Mouse (Mus musculus) cerebellum, adult 18-20 months (tissue): ENCODE results near the gene Itgb5.
A peak's percentile ranks its signal among the peaks of the same experiment; 100 is the strongest.

Experiments
- DNase-seq, 2 experiments: peaks; one replicate each; pipeline ENCODE4 v3.0.0; 2021

Gene Itgb5

DNA sequence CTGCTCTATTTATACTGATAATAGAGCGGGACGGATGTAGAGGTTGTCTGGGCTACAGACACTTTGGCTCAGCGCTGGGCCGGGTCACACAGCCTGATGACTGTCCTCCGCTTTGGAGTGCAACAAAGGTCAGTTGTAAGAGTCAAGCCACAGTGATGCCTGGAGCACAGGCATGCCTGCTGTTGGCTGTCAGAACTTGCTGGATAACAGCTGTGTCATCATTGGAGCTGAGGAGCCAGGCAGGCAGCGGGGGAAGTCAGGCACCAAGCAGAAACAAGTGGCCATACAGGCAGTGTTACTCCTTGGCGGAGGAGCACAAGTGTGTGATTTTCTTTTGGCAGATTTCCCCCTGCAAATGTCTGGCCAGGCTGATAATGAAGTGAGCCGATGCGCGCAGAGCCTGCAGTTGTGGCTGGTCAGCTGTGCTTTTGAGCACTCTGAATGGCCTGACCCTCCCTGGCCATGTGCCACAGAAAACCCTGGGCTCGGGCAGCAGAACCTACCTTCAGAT, 111.9 kb downstream of the Itgb5 start:
- DNase-seq = peak; percentile 41 to 43

- DNase-seq = no peak
Observed at GRCm38 (mm10) chr16:33942341-33942740, 112.9 kb downstream of the Itgb5 start.

DNA sequence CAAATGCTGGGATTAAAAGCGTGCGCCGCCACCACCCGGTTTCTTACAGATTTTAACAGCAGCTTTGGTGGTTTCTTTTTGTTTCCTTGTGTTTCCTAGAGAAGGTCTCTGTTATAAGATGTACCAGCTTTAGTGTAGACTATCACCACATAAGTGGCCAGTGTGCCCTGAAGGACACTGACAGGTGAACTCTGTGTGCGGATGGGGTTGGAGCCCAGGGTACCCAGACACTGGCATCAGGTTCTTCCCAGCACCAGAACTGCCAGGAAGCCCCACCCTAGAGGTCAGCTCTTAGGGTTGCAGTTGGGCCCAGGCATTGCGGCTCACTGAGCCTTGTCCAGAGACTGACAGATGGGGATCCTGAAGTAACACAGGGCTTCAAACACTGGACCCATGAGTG, 113.9 kb downstream of the Itgb5 start:
- DNase-seq = no peak

GRCm38 (mm10) chr16:33944126-33944525, 114.7 kb downstream of the Itgb5 start:
- DNase-seq = peak; percentile 43 to 56

DNA sequence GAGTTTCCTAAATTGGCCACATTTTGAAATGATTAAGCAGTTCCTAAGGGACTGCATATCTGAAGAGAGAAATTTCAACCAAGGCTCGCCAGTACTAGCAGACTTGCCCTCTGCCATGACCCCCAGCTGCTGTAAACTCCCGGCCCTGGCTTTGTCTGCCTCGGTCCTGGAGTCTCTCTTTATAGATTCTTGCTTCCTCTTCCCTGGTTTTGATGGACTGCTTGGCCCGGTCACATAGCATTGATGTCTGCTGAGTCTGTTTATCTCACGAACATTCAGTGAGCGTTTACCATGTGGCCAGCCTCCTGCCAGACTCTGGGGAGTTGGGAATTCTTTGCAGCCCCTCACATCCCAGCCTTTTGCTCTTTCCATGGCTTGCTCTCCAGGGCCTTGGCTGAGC, 115.3 kb downstream of the Itgb5 start:
- no peak for DNase-seq

DNA sequence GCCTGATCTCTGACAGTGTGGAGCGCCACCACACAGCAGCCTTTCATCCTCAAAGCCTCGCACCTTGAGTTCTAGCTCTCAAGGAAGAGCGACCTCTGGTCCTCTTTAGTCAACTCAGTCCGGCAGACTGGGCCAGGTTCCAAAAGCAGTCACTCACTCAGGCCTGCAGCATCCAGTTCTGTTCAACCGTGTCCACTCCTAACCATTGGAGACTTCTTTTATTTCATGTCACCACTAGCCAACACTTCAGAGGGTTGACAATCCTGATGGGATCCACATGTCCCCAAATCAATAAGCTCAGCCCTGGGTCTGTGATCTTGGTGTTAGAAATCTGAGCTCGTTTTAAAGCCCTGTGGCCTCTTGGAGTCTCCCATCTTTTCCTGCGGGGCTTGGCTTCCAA, 116.6 kb downstream of the Itgb5 start:
- no peak for DNase-seq

GRCm38 (mm10) chr16:33947664-33948571, 118.5 kb downstream of the Itgb5 start:
- peak; percentile 34 to 42 for DNase-seq

DNA sequence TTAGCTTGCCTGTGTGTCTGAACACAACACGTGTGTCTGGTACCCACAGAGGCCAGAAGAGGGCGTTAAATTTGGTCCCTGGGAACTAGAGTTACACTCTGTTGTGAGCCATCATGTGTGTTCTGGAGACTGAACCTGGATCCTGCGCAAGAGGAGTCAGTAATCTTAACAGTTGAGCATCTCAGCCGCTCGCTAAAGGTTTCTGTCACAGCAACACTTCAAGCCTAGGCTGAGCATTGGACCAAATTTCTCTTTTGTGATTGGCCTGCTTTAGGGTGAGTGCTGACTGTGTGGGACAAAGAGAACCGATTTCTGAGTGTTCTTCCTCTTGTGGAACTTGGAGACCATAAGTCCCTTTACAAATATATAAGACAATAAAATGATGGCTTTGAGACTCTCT, 120.9 kb downstream of the Itgb5 start:
- DNase-seq = no peak

GRCm38 (mm10) chr16:33950830-33951229, 121.4 kb downstream of the Itgb5 start:
- peak; percentile 88 to 92 for DNase-seq

DNA sequence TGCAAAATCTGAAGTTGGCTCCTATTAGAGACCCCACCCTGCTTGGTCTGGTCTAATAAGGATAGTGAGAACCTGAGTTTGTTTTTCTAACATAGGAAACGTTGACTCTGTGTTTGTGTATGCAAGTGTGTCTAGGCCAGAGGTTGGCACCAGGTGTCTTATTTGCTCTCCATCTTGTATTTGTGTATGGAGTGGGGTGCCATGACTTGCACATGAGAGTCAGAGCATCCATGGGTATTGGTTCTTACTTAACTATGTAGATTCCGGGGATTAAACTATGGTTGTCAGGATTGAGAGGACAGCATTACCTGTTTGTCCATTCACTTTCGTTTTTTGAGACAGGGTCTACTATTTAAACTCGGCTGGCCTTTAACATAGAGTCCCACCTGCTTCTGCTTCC, 123.5 kb downstream of the Itgb5 start:
- no peak for DNase-seq

GRCm38 (mm10) chr16:33954793-33955192, 125.3 kb downstream of the Itgb5 start:
- DNase-seq = no peak

DNA sequence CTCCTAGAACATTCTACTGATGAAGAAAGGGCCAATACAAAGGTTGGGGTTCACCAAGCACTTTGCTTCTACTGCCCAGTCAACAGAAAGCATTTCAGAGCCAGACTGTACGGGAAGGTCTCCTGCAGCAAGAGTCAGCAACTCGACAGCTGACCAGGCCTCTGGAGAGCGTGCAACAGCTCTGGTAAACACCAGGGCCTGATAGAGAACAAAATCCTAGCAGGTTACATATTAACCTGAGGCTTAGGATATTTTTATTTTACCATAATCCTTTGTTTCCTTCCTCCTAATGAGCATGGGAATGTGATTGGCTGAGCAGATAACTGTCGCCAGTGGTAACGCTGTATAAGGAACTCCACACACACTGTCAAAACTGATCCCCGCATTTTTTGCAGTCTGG, 134.0 kb downstream of the Itgb5 start:
- DNase-seq = no peak

DNA sequence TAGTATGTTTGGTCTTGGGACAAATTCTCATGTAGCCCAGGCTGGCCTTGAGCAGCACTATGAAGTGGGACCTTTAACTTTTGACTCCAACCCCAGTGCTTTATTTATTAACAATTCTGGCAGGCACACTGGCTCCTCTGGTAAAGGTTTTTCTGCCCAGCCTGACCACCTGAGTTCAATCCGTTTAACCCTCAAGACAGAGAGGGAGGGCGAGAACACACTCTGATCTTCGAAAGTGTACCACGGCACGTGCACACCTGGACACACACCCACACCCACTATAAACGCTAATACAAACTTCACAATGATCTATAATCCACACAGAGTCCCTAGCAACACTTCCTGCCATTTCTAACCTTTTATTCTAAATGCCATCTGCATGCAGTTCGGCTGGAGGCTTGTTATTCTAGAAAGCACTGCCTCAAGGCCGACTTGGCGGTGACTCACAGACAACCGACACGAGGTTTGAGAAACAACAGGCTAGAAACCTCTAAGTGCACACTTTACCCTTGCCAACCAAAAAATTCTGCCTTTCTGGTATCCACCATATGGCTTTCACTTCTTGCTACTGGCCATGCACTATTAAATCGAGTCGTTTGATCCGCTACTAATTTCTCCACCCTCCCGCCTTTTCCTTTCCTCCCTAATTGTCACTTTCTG, 136.5 kb downstream of the Itgb5 start:
- DNase-seq = no peak

GRCm38 (mm10) chr16:33966538-33967282, 137.2 kb downstream of the Itgb5 start, which contains the start of gene Umps:
Gene Umps (minus strand): TSS chr16:33967038.
- peak; percentile 83 to 88 for DNase-seq

DNA sequence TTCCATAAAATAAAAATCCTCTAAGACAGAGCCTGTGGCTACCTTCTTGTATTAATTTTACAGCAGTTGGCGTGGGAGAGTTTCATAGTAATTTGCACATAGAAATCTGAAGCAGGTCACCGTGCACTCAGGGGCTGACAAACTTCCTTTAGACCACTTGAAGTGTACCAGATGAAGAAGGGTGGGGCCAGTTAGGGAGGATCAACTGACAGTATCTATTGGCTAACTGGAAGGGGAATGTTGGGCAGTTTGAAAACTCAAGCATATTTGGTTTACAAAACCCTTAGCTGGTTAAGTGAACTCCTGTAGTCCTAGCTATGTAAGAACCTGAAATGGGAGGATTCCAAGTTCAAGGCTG, 137.8 kb downstream of the Itgb5 start:
- DNase-seq = no peak

GRCm38 (mm10) chr16:33979855-33980254, 150.4 kb downstream of the Itgb5 start:
- no peak for DNase-seq

DNA sequence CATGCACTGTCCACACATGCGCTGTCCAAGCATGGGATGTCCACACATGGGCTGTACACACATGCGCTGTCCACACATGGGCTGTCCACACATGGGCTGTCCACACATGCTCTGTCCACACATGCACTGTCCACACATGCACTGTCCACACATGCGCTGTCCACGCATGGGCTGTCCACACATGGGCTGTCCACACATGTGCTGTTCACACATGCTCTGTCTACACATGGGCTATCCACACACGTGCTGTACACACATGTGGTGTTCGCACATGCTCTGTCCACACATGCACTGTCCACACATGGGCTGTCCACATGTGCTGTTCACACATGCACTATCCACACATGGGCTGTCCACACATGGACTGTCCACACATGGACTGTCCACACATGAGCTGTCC, 154.2 kb downstream of the Itgb5 start:
- DNase-seq = no peak

GRCm38 (mm10) chr16:33985372-33985771, 155.9 kb downstream of the Itgb5 start:
- no peak for DNase-seq

- DNase-seq = no peak
Observed at GRCm38 (mm10) chr16:33986993-33987392, 157.5 kb downstream of the Itgb5 start.

GRCm38 (mm10) chr16:33988358-33989012, 159.0 kb downstream of the Itgb5 start:
- DNase-seq = peak; percentile 43 to 61

DNA sequence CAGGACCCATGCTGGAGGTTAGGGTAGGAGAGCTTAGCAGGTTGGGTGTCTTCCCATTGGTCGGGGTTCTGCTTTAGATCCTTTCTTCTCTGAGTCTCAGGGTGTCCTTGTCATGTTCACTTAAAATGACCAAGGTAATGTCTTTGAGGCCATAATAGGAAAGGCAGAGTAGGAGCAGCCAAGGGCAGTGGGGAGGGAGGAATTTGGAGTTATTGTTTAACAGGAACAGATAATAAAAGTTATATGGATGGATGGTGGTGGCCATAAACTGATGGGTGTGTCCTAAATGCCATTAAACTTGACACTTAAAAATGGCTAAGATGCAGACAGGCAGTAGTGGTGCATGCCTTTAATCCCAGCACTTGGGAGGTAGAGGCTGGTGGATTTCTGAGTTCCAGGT, 159.6 kb downstream of the Itgb5 start:
- DNase-seq = no peak

- no peak for DNase-seq
Observed at GRCm38 (mm10) chr16:33990712-33991111, 161.2 kb downstream of the Itgb5 start.

- no peak for DNase-seq
Observed at GRCm38 (mm10) chr16:33994321-33994720, 164.9 kb downstream of the Itgb5 start.
